Mouse (Mus musculus) kidney, adult 2 months (tissue): Measurements from ENCODE around the gene Rps27.

ENCODE experiments used
- CTCF ChIP-seq: fragments of 200-500 bp; conservative IDR thresholded peaks from 2 replicates; pipeline ENCODE4 v1.5.1; 2011; ENCODE audit warnings: low read depth, mild to moderate bottlenecking, control low read depth, low read length, moderate library complexity, mixed read lengths; ENCODE audit not compliant: insufficient read depth, insufficient read length
- POLR2A ChIP-seq: fragments of 200-500 bp; IDR thresholded peaks from one replicate; pipeline ENCODE4 v1.6.1; 2011; ENCODE audit warnings: low read depth, low read length, control low read depth

GRCm38 (mm10) chr3:90258521-90258920, 45.1 kb upstream of the Rps27 start:
- no peak for TF ChIP-seq CTCF
- no peak for TF ChIP-seq POLR2A
